ENCODE assay signal across 13 mouse cellular contexts in the genomic region with DNA sequence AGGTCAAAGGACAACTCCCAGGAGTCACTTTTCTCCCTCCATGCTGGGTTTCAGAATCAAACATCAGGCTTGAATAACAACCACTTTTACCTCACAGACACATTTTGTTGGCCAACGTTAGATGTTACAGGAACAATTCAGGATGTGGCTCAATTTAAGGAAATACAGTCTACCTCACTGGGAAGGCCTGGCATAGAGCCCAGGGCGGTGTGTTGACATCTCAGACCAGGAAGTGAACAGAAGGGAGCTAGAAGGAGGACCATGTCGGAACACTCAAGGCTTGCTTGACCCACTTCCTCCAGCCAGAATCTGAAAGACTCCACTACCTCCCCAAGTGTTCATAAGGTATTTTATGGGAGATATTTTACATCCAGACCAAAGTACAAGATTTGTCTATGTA. TPM values are rescaled to one million over a fixed set of nuclear protein-coding genes. Genes with fewer than 3 reads are reported as not detected.
A peak's percentile ranks its signal among the peaks of the same experiment; 100 is the strongest.
DNase-seq lines count a peak whose midpoint lies in the region; ATAC-seq and TF ChIP-seq lines count a peak whose summit lies in the region.
"Had no signal": no experiment of that assay in that cellular context is flagged by ENCODE, and none has a peak within 500 bp of the region (broad histone marks: within the 10 kb centered on the region; RNA-seq: fewer than 3 reads in every experiment).

No protein-coding gene starts in this region.

- H3K9ac ChIP-seq in heart, embryonic 12.5 days, result no peak overlapping the region
- H3K9ac ChIP-seq in lung, postnatal 0 days (replicated peaks; ENCODE audit: low read depth), result no peak overlapping the region
- H3K9ac ChIP-seq in forebrain, embryonic 16.5 days (replicated peaks; ENCODE audit: low read depth, low read length), result no peak overlapping the region
- H3K9ac ChIP-seq: liver, embryonic 12.5 days had no signal

- TF ChIP-seq CTCF in lung, postnatal 0 days (IDR thresholded peaks at IDR 0.05), result no peak

- H3K4me3 ChIP-seq in heart, embryonic 12.5 days, result no peak overlapping the region
- no peak overlapping the region for H3K4me3 ChIP-seq in lung, postnatal 0 days (ENCODE audit: low read depth, low read length)
- H3K4me3 ChIP-seq in forebrain, embryonic 10.5 days, result no peak overlapping the region
- H3K4me3 ChIP-seq in forebrain, embryonic 16.5 days (replicated peaks; ENCODE audit: low read length), result no peak overlapping the region
- H3K4me3 ChIP-seq: erythroblast, embryonic 14.5 days; hindbrain, embryonic 10.5 days; liver, embryonic 12.5 days had no signal

- H3K36me3 ChIP-seq in heart, embryonic 12.5 days, result no peaks in the 10 kb centered on the region
- H3K36me3 ChIP-seq in lung, postnatal 0 days (ENCODE audit: insufficient read depth, low read length), result no peaks in the 10 kb centered on the region
- no peaks in the 10 kb centered on the region for H3K36me3 ChIP-seq in forebrain, embryonic 10.5 days (replicated peaks)
- H3K36me3 ChIP-seq in forebrain, embryonic 16.5 days (ENCODE audit: control insufficient read depth, insufficient read depth), result no peaks in the 10 kb centered on the region
- H3K36me3 ChIP-seq: hindbrain, embryonic 10.5 days; liver, embryonic 12.5 days had no signal

- no peaks in the 10 kb centered on the region for H3K27me3 ChIP-seq in heart, embryonic 12.5 days (replicated peaks)
- H3K27me3 ChIP-seq in lung, postnatal 0 days (replicated peaks; ENCODE audit: insufficient read depth, low read length), result no peaks in the 10 kb centered on the region
- H3K27me3 ChIP-seq in forebrain, embryonic 10.5 days (ENCODE audit: poor library complexity, severe bottlenecking), result no peaks in the 10 kb centered on the region
- H3K27me3 ChIP-seq in forebrain, embryonic 16.5 days (replicated peaks; ENCODE audit: control insufficient read depth, insufficient read depth, low read length), result no peaks in the 10 kb centered on the region

- TF ChIP-seq EP300 in lung, postnatal 0 days (IDR thresholded peaks at IDR 0.05), result peak; percentile 75

- no peaks in the 10 kb centered on the region for H3K9me3 ChIP-seq in heart, embryonic 12.5 days (replicated peaks)
- H3K9me3 ChIP-seq in lung, postnatal 0 days (ENCODE audit: low read length), result no peaks in the 10 kb centered on the region
- H3K9me3 ChIP-seq in forebrain, embryonic 10.5 days, result no peaks in the 10 kb centered on the region
- H3K9me3 ChIP-seq in forebrain, embryonic 16.5 days (ENCODE audit: control insufficient read depth, low read length), result no peaks in the 10 kb centered on the region
- H3K9me3 ChIP-seq: hindbrain, embryonic 10.5 days; liver, embryonic 12.5 days had no signal

- no peak overlapping the region for H3K27ac ChIP-seq in heart, embryonic 12.5 days (ENCODE audit: poor library complexity, severe bottlenecking)
- H3K27ac ChIP-seq in lung, postnatal 0 days (ENCODE audit: low read length), result peak overlapping the region; percentile 43; the same call in 1 of the 2 replicates
- no peak overlapping the region for H3K27ac ChIP-seq in forebrain, embryonic 10.5 days
- H3K27ac ChIP-seq in forebrain, embryonic 16.5 days (ENCODE audit: low read length), result no peak overlapping the region
- H3K27ac ChIP-seq: hindbrain, embryonic 10.5 days; liver, embryonic 12.5 days had no signal

- H3K4me1 ChIP-seq in heart, embryonic 12.5 days (replicated peaks), result 0 out of 2 replicates have a peak, but pooled peaks cover 2% of the 10 kb centered on the region
- no peaks in the 10 kb centered on the region for H3K4me1 ChIP-seq in lung, postnatal 0 days (ENCODE audit: insufficient read depth, low read depth, low read length)
- peaks cover 12% of the 10 kb centered on the region for H3K4me1 ChIP-seq in forebrain, embryonic 10.5 days
- H3K4me1 ChIP-seq in forebrain, embryonic 16.5 days (replicated peaks; ENCODE audit: control insufficient read depth, insufficient read depth, low read length), result no peaks in the 10 kb centered on the region

- DNase-seq in heart, adult 18-20 months, result peak; percentile 35 to 67
- DNase-seq in adipocyte (ENCODE audit: low spot score), result peak; percentile 36
- DNase-seq in heart, postnatal 36 days, result peak; percentile 31 to 47
- DNase-seq in lung, postnatal 0 days (ENCODE audit: low spot score), result peak; percentile 87
- no peak for DNase-seq in forebrain, embryonic 10.5 days (ENCODE audit: extremely low spot score, low spot score)
- DNase-seq in thymus, postnatal 36 days, result no peak
- DNase-seq: cerebellum, adult 9-11 months had no signal

- intact Hi-C loops in heart, postnatal 36 days (cut with DNase I), result no loop called here

- H3K4me2 ChIP-seq in heart, embryonic 12.5 days, result no peak overlapping the region
- H3K4me2 ChIP-seq in lung, postnatal 0 days (replicated peaks; ENCODE audit: low read depth, low read length), result no peak overlapping the region
- H3K4me2 ChIP-seq in forebrain, embryonic 16.5 days (ENCODE audit: low read length), result no peak overlapping the region
- H3K4me2 ChIP-seq: liver, embryonic 12.5 days had no signal

- WGBS in heart, embryonic 12.5 days, result 59% methylated on average over 3 of the region's 3 CpGs
- WGBS in lung, postnatal 0 days, result 11% methylated on average over 3 of the region's 3 CpGs
- 87% methylated on average over 3 of the region's 3 CpGs for WGBS in forebrain, embryonic 10.5 days
- WGBS in forebrain, embryonic 16.5 days, result 67% methylated on average over 3 of the region's 3 CpGs

- no peak for ATAC-seq in heart, embryonic 12.5 days (ENCODE audit: insufficient number of reproducible peaks, low FRiP score)
- ATAC-seq in lung, postnatal 0 days, result peak; percentile 89
- ATAC-seq in forebrain, embryonic 16.5 days, result no peak
- ATAC-seq: activated CD4-positive, CD25-positive, alpha-beta regulatory T cell, adult 4 months; liver, embryonic 12.5 days had no signal

RNA-seq across cellular contexts. Expression of a gene that starts 7.4 kb away (rescaled TPM):
- total RNA-seq in heart, adult 18-20 months (2021), result 10 to 100 TPM; 41.3 to 49.2 TPM
- 17.1 and 21.1 TPM in 2 replicates for polyA plus RNA-seq in heart, embryonic 12.5 days (2016; fragmentation: Nextera tagmentation; extraction: Ambion mirVana)
- 10 to 100 TPM; 49.3 to 50.9 TPM for total RNA-seq in heart, postnatal 36 days (2021)
- 16.5 and 17.6 TPM in 2 replicates for polyA plus RNA-seq in lung, postnatal 0 days (2015; fragmentation: Nextera tagmentation; extraction: Ambion mirVana)
- polyA plus RNA-seq in forebrain, embryonic 10.5 days (2016; fragmentation: Nextera tagmentation; extraction: Ambion mirVana), result 32.7 and 33.4 TPM in 2 replicates
- 32.4 and 40.2 TPM in 2 replicates for polyA plus RNA-seq in forebrain, embryonic 16.5 days (2015; fragmentation: Nextera tagmentation; extraction: Ambion mirVana)

RNA-seq across cellular contexts. Expression of a gene that starts 45.1 kb away (rescaled TPM):
- 100 to 1,000 TPM; 113 to 118 TPM for total RNA-seq in heart, adult 18-20 months (2021)
- polyA plus RNA-seq in heart, embryonic 12.5 days (2016; fragmentation: Nextera tagmentation; extraction: Ambion mirVana), result 24.1 and 25.9 TPM in 2 replicates
- 100 to 1,000 TPM; 117 to 136 TPM for total RNA-seq in heart, postnatal 36 days (2021)
- 19.7 and 20.3 TPM in 2 replicates for polyA plus RNA-seq in lung, postnatal 0 days (2015; fragmentation: Nextera tagmentation; extraction: Ambion mirVana)
- 17.9 and 18.4 TPM in 2 replicates for polyA plus RNA-seq in forebrain, embryonic 10.5 days (2016; fragmentation: Nextera tagmentation; extraction: Ambion mirVana)
- polyA plus RNA-seq in forebrain, embryonic 16.5 days (2015; fragmentation: Nextera tagmentation; extraction: Ambion mirVana), result 29.0 and 30.6 TPM in 2 replicates

Comparison
In these comparisons a context has a peak if more than half of its experiments do, and no peak if none do; other contexts are left out.
1. DNase-seq: peak in heart, adult 18-20 months (2 of 2), adipocyte (single experiment), heart, postnatal 36 days (2 of 2) and lung, postnatal 0 days (single experiment); none in forebrain, embryonic 10.5 days (single experiment) and thymus, postnatal 36 days (0 of 2).